Mouse (Mus musculus) kidney, embryonic 16.5 days (tissue): ENCODE data around the gene Dgcr2. TPM values are rescaled to one million over a fixed set of nuclear protein-coding genes. Genes with fewer than 3 reads are reported as not detected.

ENCODE experiments used
- ATAC-seq: fragments of 200-750 bp; cut with Nextera tagmentation; 2 replicates; pipeline ENCODE4 v1.8.0; 2017; ENCODE audit warnings: moderate TSS enrichment; ENCODE audit not compliant: low FRiP score, low TSS enrichment
- H3K27ac ChIP-seq: fragments of 300-500 bp; sonication (generic); 2 replicates; pipeline ENCODE4 v1.5.1; 2014; ENCODE audit warnings: low read length
- H3K27me3 ChIP-seq: fragments of 300-500 bp; sonication (generic); 2 replicates; pipeline ENCODE4 v1.6.1; 2014; ENCODE audit warnings: low read length, control low read depth, mixed read lengths; ENCODE audit not compliant: insufficient read depth
- H3K36me3 ChIP-seq: fragments of 300-500 bp; sonication (generic); 2 replicates; pipeline ENCODE4 v1.6.1; 2014; ENCODE audit warnings: low read length, control low read depth, mixed read lengths; ENCODE audit not compliant: insufficient read depth
- H3K4me1 ChIP-seq: fragments of 300-500 bp; sonication (generic); 2 replicates; pipeline ENCODE4 v1.6.1; 2014; ENCODE audit warnings: low read length, control low read depth, mixed read lengths; ENCODE audit not compliant: insufficient read depth
- H3K4me2 ChIP-seq: fragments of 300-500 bp; sonication (generic); replicated peaks from 2 replicates; pipeline ENCODE4 v1.6.1; 2014; ENCODE audit warnings: low read depth, low read length
- H3K4me3 ChIP-seq: fragments of 300-500 bp; sonication (generic); 2 replicates; pipeline ENCODE4 v1.5.1; 2014; ENCODE audit warnings: mild to moderate bottlenecking, low read length
- H3K9ac ChIP-seq: fragments of 300-500 bp; sonication (generic); replicated peaks from 2 replicates; pipeline ENCODE4 v1.6.1; 2014; ENCODE audit warnings: low read length
- H3K9me3 ChIP-seq: fragments of 300-500 bp; sonication (generic); 2 replicates; pipeline ENCODE4 v1.6.1; 2016; ENCODE audit warnings: low read length, control low read depth
- WGBS: fragments of 180-500 bp; shearing (Covaris S2); extraction: QIAGEN DNeasy Blood & Tissue Kit; methylation state at CpG from one replicate; pipeline ENCODE4 v1.1.7; 2014; 5-methylcytosine and 5-hydroxymethylcytosine counted together
- polyA plus RNA-seq: library from polyadenylated mRNA; unstranded; fragments of >200 nt; fragmentation: Nextera tagmentation; extraction: Ambion mirVana; gene quantifications from 2 replicates; pipeline ENCODE4 v1.2.1, GENCODE M21; 2015

Gene Dgcr2
- 103 and 107 TPM in 2 replicates for polyA plus RNA-seq

- H3K36me3 ChIP-seq: peaks cover 43% of the 10 kb centered on the region
- no peaks in the 10 kb centered on the region for H3K9me3 ChIP-seq
- 89% methylated on average over 14 of the region's 14 CpGs for WGBS
- H3K27me3 ChIP-seq: no peaks in the 10 kb centered on the region
- H3K9ac ChIP-seq: no peak within 1 kb of the TSS
- no peaks in the 10 kb centered on the region for H3K4me1 ChIP-seq
- ATAC-seq: no peak
- H3K4me2 ChIP-seq: no peak within 1 kb of the TSS
- H3K4me3 ChIP-seq: no peak within 1 kb of the TSS
- H3K27ac ChIP-seq: no peak within 1 kb of the TSS
Measured at GRCm38 (mm10) chr16:17898462-17898861, at the start of gene Dgcr2, which contains the start of gene Tssk2. TSS of gene Dgcr2 (minus strand) at chr16:17898562. TSS of gene Tssk2 (plus strand) at chr16:17898637.

GRCm38 (mm10) chr16:17945081-17945831 lies 46.9 kb upstream of the Dgcr2 start:
- Histone ChIP-seq H3K9ac (no peak overlapping the region), H3K9me3 (no peaks in the 10 kb centered on the region), H3K36me3 (no peaks in the 10 kb centered on the region), H3K4me2 (peak overlapping the region; percentile 26), H3K27me3 (no peaks in the 10 kb centered on the region), H3K27ac (peak overlapping the region; percentile 79), H3K4me3 (no peak overlapping the region), H3K4me1 (no peaks in the 10 kb centered on the region)
- ATAC-seq: peak; percentile 86
- 43% methylated on average over 7 of the region's 7 CpGs for WGBS

GRCm38 (mm10) chr16:17943466-17943865 lies 45.1 kb upstream of the Dgcr2 start:
- no peak for ATAC-seq
- H3K36me3 ChIP-seq: no peaks in the 10 kb centered on the region
- H3K4me1 ChIP-seq: no peaks in the 10 kb centered on the region
- H3K27ac ChIP-seq: no peak overlapping the region
- H3K9me3 ChIP-seq: no peaks in the 10 kb centered on the region
- 60% methylated on average over 8 of the region's 8 CpGs for WGBS
- H3K27me3 ChIP-seq: no peaks in the 10 kb centered on the region
- no peak overlapping the region for H3K4me2 ChIP-seq
- H3K9ac ChIP-seq: no peak overlapping the region
- H3K4me3 ChIP-seq: no peak overlapping the region

- Histone ChIP-seq H3K9ac (no peak overlapping the region), H3K27ac (no peak overlapping the region), H3K4me2 (no peak overlapping the region), H3K9me3 (no peaks in the 10 kb centered on the region), H3K36me3 (no peaks in the 10 kb centered on the region), H3K4me3 (no peak overlapping the region), H3K27me3 (0 out of 2 replicates have a peak, but pooled peaks cover 4% of the 10 kb centered on the region), H3K4me1 (no peaks in the 10 kb centered on the region)
- no peak for ATAC-seq
- 57% methylated on average over 9 of the region's 9 CpGs for WGBS
Measured at GRCm38 (mm10) chr16:17939255-17939751, 40.9 kb upstream of the Dgcr2 start.

GRCm38 (mm10) chr16:17938821-17939220 lies 40.5 kb upstream of the Dgcr2 start:
- no peak overlapping the region for H3K9ac ChIP-seq
- H3K9me3 ChIP-seq: no peaks in the 10 kb centered on the region
- WGBS: 12% methylated on average over 7 of the region's 7 CpGs
- H3K4me2 ChIP-seq: no peak overlapping the region
- no peaks in the 10 kb centered on the region for H3K36me3 ChIP-seq
- peak; percentile 86 for ATAC-seq
- H3K4me1 ChIP-seq: no peaks in the 10 kb centered on the region
- H3K27me3 ChIP-seq: 0 out of 2 replicates have a peak, but pooled peaks cover 4% of the 10 kb centered on the region
- no peak overlapping the region for H3K4me3 ChIP-seq
- H3K27ac ChIP-seq: no peak overlapping the region

- H3K27me3 ChIP-seq: 0 out of 2 replicates have a peak, but pooled peaks cover 4% of the 10 kb centered on the region
- no peaks in the 10 kb centered on the region for H3K36me3 ChIP-seq
- H3K27ac ChIP-seq: no peak overlapping the region
- no peaks in the 10 kb centered on the region for H3K4me1 ChIP-seq
- H3K4me3 ChIP-seq: no peak overlapping the region
- 77% methylated on average over 7 of the region's 7 CpGs for WGBS
- no peaks in the 10 kb centered on the region for H3K9me3 ChIP-seq
- H3K9ac ChIP-seq: no peak overlapping the region
- no peak overlapping the region for H3K4me2 ChIP-seq
- ATAC-seq: no peak
Measured at GRCm38 (mm10) chr16:17938187-17938586, 39.8 kb upstream of the Dgcr2 start.

- H3K36me3 ChIP-seq: no peaks in the 10 kb centered on the region
- ATAC-seq: no peak
- no peaks in the 10 kb centered on the region for H3K4me1 ChIP-seq
- 73% methylated on average over 10 of the region's 10 CpGs for WGBS
- no peak overlapping the region for H3K4me2 ChIP-seq
- H3K9ac ChIP-seq: no peak overlapping the region
- H3K4me3 ChIP-seq: no peak overlapping the region
- H3K27ac ChIP-seq: no peak overlapping the region
- 0 out of 2 replicates have a peak, but pooled peaks cover 4% of the 10 kb centered on the region for H3K27me3 ChIP-seq
- no peaks in the 10 kb centered on the region for H3K9me3 ChIP-seq
Measured at GRCm38 (mm10) chr16:17936776-17937175, 38.4 kb upstream of the Dgcr2 start.

GRCm38 (mm10) chr16:17934445-17934910 lies 36.1 kb upstream of the Dgcr2 start:
- 59% methylated on average over 3 of the region's 3 CpGs for WGBS
- Histone ChIP-seq H3K4me2 (no peak overlapping the region), H3K9me3 (no peaks in the 10 kb centered on the region), H3K27me3 (0 out of 2 replicates have a peak, but pooled peaks cover 4% of the 10 kb centered on the region), H3K27ac (no peak overlapping the region), H3K4me3 (no peak overlapping the region), H3K9ac (no peak overlapping the region), H3K4me1 (no peaks in the 10 kb centered on the region), H3K36me3 (no peaks in the 10 kb centered on the region)
- ATAC-seq: no peak

- 0 out of 2 replicates have a peak, but pooled peaks cover 4% of the 10 kb centered on the region for H3K27me3 ChIP-seq
- no peak overlapping the region for H3K9ac ChIP-seq
- no peak for ATAC-seq
- H3K36me3 ChIP-seq: no peaks in the 10 kb centered on the region
- H3K4me1 ChIP-seq: 0 out of 2 replicates have a peak, but pooled peaks cover 1% of the 10 kb centered on the region
- WGBS: 70% methylated on average over 9 of the region's 9 CpGs
- H3K4me2 ChIP-seq: no peak overlapping the region
- H3K4me3 ChIP-seq: no peak overlapping the region
- H3K27ac ChIP-seq: no peak overlapping the region
- H3K9me3 ChIP-seq: no peaks in the 10 kb centered on the region
Measured at GRCm38 (mm10) chr16:17933594-17934444, 35.5 kb upstream of the Dgcr2 start.
